In genomic region chr12:109612392-109613385, GRCm38 (mm10) we compare ENCODE assay signal across 10 mouse cellular contexts. TPM values are rescaled to one million over a fixed set of nuclear protein-coding genes. Genes with fewer than 3 reads are reported as not detected.
A peak's percentile ranks its signal among the peaks of the same experiment; 100 is the strongest.
DNase-seq lines count a peak whose midpoint lies in the region; ATAC-seq and TF ChIP-seq lines count a peak whose summit lies in the region.
"Had no signal": no experiment of that assay in that cellular context is flagged by ENCODE, and none has a peak within 500 bp of the region (broad histone marks: within the 10 kb centered on the region; RNA-seq: fewer than 3 reads in every experiment).

No protein-coding gene starts in this region.

- no peak overlapping the region for H3K9ac ChIP-seq in lung, postnatal 0 days (replicated peaks; ENCODE audit: low read depth)
- no peak overlapping the region for H3K9ac ChIP-seq in forebrain, postnatal 0 days
- H3K9ac ChIP-seq in liver, embryonic 14.5 days (replicated peaks): no peak overlapping the region
- no peak overlapping the region for H3K9ac ChIP-seq in stomach, postnatal 0 days (ENCODE audit: low read length)

- no peak for ATAC-seq in lung, postnatal 0 days
- ATAC-seq in forebrain, postnatal 0 days: no peak
- no peak for ATAC-seq in liver, embryonic 14.5 days (ENCODE audit: insufficient read depth)
- ATAC-seq in stomach, postnatal 0 days (ENCODE audit: low FRiP score, low TSS enrichment): no peak
- ATAC-seq: Patski had no signal

- H3K9me3 ChIP-seq in lung, postnatal 0 days (ENCODE audit: low read length): no peaks in the 10 kb centered on the region
- no peaks in the 10 kb centered on the region for H3K9me3 ChIP-seq in forebrain, postnatal 0 days (ENCODE audit: low read length)
- no peaks in the 10 kb centered on the region for H3K9me3 ChIP-seq in liver, embryonic 14.5 days (ENCODE audit: control insufficient read depth, low read length)
- H3K9me3 ChIP-seq in stomach, postnatal 0 days (ENCODE audit: control insufficient read depth, low read length): no peaks in the 10 kb centered on the region

- DNase-seq in lung, postnatal 0 days (ENCODE audit: low spot score): no peak
- DNase-seq in lung, postnatal 36 days: no peak
- peak; percentile 57 for DNase-seq in forebrain, postnatal 0 days
- DNase-seq in liver, embryonic 14.5 days (ENCODE audit: low read depth in 3 of 3, low spot score in 3 of 3): no peak
- DNase-seq in stomach, postnatal 0 days (ENCODE audit: low spot score): peak; percentile 12
- no peak for DNase-seq in layer of hippocampus, adult 9-10 months (ENCODE audit: low spot score)
- no peak for DNase-seq in layer of hippocampus, postnatal 36 days
- no peak for DNase-seq in spleen, postnatal 36 days (ENCODE audit: low spot score in 2 of 2)

- peak; percentile 8; the same call in 1 of the 2 replicates for TF ChIP-seq CTCF in lung, postnatal 0 days (IDR thresholded peaks at IDR 0.05)
- peak; percentile 49 for TF ChIP-seq CTCF in forebrain, postnatal 0 days (IDR thresholded peaks at IDR 0.05; ENCODE audit: low read depth)
- TF ChIP-seq CTCF in liver, embryonic 14.5 days (IDR thresholded peaks at IDR 0.05; ENCODE audit: low read depth): no peak
- peak; percentile 33 for TF ChIP-seq CTCF in stomach, postnatal 0 days (IDR thresholded peaks at IDR 0.05; ENCODE audit: low read depth)

- no peak overlapping the region for H3K4me3 ChIP-seq in lung, postnatal 0 days (ENCODE audit: low read depth, low read length)
- peak overlapping the region; percentile 21 for H3K4me3 ChIP-seq in forebrain, postnatal 0 days (ENCODE audit: low read depth, low read length)
- H3K4me3 ChIP-seq in liver, embryonic 14.5 days (ENCODE audit: insufficient read depth in 1 of 2, low read depth in 2 of 2, low read length in 2 of 2): no peak overlapping the region
- H3K4me3 ChIP-seq in stomach, postnatal 0 days (ENCODE audit: low read depth, low read length): no peak overlapping the region

- no peaks in the 10 kb centered on the region for H3K36me3 ChIP-seq in lung, postnatal 0 days (ENCODE audit: insufficient read depth, low read length)
- H3K36me3 ChIP-seq in forebrain, postnatal 0 days (ENCODE audit: insufficient read depth): peaks cover 41% of the 10 kb centered on the region
- H3K36me3 ChIP-seq in liver, embryonic 14.5 days (replicated peaks; ENCODE audit: control insufficient read depth, insufficient read depth, low read depth): no peaks in the 10 kb centered on the region
- H3K36me3 ChIP-seq in stomach, postnatal 0 days (ENCODE audit: control insufficient read depth, insufficient read depth, low read length): no peaks in the 10 kb centered on the region

- no peaks in the 10 kb centered on the region for H3K27me3 ChIP-seq in lung, postnatal 0 days (replicated peaks; ENCODE audit: insufficient read depth, low read length)
- peaks cover 4% of the 10 kb centered on the region; the same call in 1 of the 2 replicates for H3K27me3 ChIP-seq in forebrain, postnatal 0 days (ENCODE audit: insufficient read depth, low read length)
- H3K27me3 ChIP-seq in liver, embryonic 14.5 days (ENCODE audit: control insufficient read depth, insufficient read depth, low read length): no peaks in the 10 kb centered on the region; the same call in 1 of the 2 replicates
- H3K27me3 ChIP-seq in stomach, postnatal 0 days (ENCODE audit: control insufficient read depth, insufficient read depth, low read length): no peaks in the 10 kb centered on the region

- TF ChIP-seq EP300 in lung, postnatal 0 days (IDR thresholded peaks at IDR 0.05): no peak
- TF ChIP-seq EP300 in liver, embryonic 14.5 days (IDR thresholded peaks at IDR 0.05; ENCODE audit: low read depth): no peak
- no peak for TF ChIP-seq EP300 in stomach, postnatal 0 days (optimal IDR thresholded peaks at IDR 0.05)

- H3K4me1 ChIP-seq in lung, postnatal 0 days (ENCODE audit: insufficient read depth, low read depth, low read length): no peaks in the 10 kb centered on the region
- no peaks in the 10 kb centered on the region for H3K4me1 ChIP-seq in forebrain, postnatal 0 days (ENCODE audit: insufficient read depth)
- H3K4me1 ChIP-seq in liver, embryonic 14.5 days (replicated peaks; ENCODE audit: control insufficient read depth in 2 of 2, insufficient read depth in 2 of 2, low read length in 1 of 2): no peaks in the 10 kb centered on the region
- no peaks in the 10 kb centered on the region for H3K4me1 ChIP-seq in stomach, postnatal 0 days (replicated peaks; ENCODE audit: control insufficient read depth, insufficient read depth)

- no peak overlapping the region for H3K4me2 ChIP-seq in lung, postnatal 0 days (replicated peaks; ENCODE audit: low read depth, low read length)
- H3K4me2 ChIP-seq in forebrain, postnatal 0 days (ENCODE audit: low read depth): peak overlapping the region; percentile 40
- peak overlapping the region; percentile 1; the same call in 1 of the 2 replicates for H3K4me2 ChIP-seq in liver, embryonic 14.5 days (ENCODE audit: low read depth)
- H3K4me2 ChIP-seq in stomach, postnatal 0 days (replicated peaks; ENCODE audit: low read depth): no peak overlapping the region; the same call in 1 of the 2 replicates

- H3K27ac ChIP-seq in lung, postnatal 0 days (ENCODE audit: low read length): no peak overlapping the region
- no peak overlapping the region for H3K27ac ChIP-seq in forebrain, postnatal 0 days (ENCODE audit: low read depth, low read length)
- H3K27ac ChIP-seq in liver, embryonic 14.5 days: no peak overlapping the region
- H3K27ac ChIP-seq in stomach, postnatal 0 days (replicated peaks): no peak overlapping the region

- WGBS in lung, postnatal 0 days: 49% methylated on average over 32 of the region's 34 CpGs
- WGBS in forebrain, postnatal 0 days: 46% methylated on average over 34 of the region's 34 CpGs
- 32% methylated on average over 34 of the region's 34 CpGs for WGBS in liver, embryonic 14.5 days (ENCODE audit: insufficient replicate concordance)
- 47% methylated on average over 33 of the region's 34 CpGs for WGBS in stomach, postnatal 0 days

RNA-seq across cellular contexts. Expression of gene Rtl1, which starts 12.6 kb away (rescaled TPM):
- polyA plus RNA-seq in lung, postnatal 0 days (2015; fragmentation: Nextera tagmentation; extraction: Ambion mirVana): 0.13 and 0.14 TPM in 2 replicates
- 0.23 and 0.57 TPM in 2 replicates for total RNA-seq in forebrain, postnatal 0 days (2014; rRNA removed)
- 0.10 and 0.30 TPM in 2 replicates for polyA plus RNA-seq in forebrain, postnatal 0 days (2015; fragmentation: Nextera tagmentation; extraction: Ambion mirVana)
- polyA plus RNA-seq in liver, embryonic 14.5 days (2012; rRNA removed): 0.82 and 1.1 TPM in 2 replicates
- polyA plus RNA-seq in liver, embryonic 14.5 days (2014; fragmentation: Nextera tagmentation; extraction: Ambion mirVana): 0.34 and 0.41 TPM in 2 replicates
- 0.33 and 0.35 TPM in 2 replicates for polyA plus RNA-seq in stomach, postnatal 0 days (2015; fragmentation: Nextera tagmentation; extraction: Ambion mirVana)
- total RNA-seq in layer of hippocampus, postnatal 36 days (2021): not detected
- polyA plus RNA-seq: Patski; testis, adult 2 months had no signal

Comparison
In these comparisons a context has a peak if more than half of its experiments do, and no peak if none do; other contexts are left out.
1. DNase-seq: peak in forebrain, postnatal 0 days (single experiment) and stomach, postnatal 0 days (single experiment); none in lung, postnatal 0 days (single experiment), lung, postnatal 36 days (single experiment), liver, embryonic 14.5 days (0 of 3), layer of hippocampus, adult 9-10 months (single experiment), layer of hippocampus, postnatal 36 days (0 of 2) and spleen, postnatal 36 days (0 of 2).
2. H3K4me2 ChIP-seq: peak in forebrain, postnatal 0 days (single experiment) and liver, embryonic 14.5 days (single experiment); none in lung, postnatal 0 days (single experiment) and stomach, postnatal 0 days (single experiment).